Mouse (Mus musculus): ENCODE results near the gene Cxcl14. TPM values are rescaled to one million over a fixed set of nuclear protein-coding genes. Genes with fewer than 3 reads are reported as not detected.
A peak's percentile ranks its signal among the peaks of the same experiment; 100 is the strongest.

Gene Cxcl14
- total RNA-seq (2021) = 100 to 1,000 TPM; 134 to 153 TPM

GRCm38 (mm10) chr13:56295943-56296658, at the start of gene Cxcl14:
Gene Cxcl14 (minus strand): TSS chr13:56296551.
- intact Hi-C loops (cut with DNase I) = loop anchor here (5.0 kb wide), 1 partner anchor 56 kb away; no protein-coding TSS in a partner anchor
- DNase-seq (ENCODE audit: low spot score in 2 of 2) = peak; percentile 45 to 46

GRCm38 (mm10) chr13:56344355-56344754, 48.0 kb upstream of the Cxcl14 start:
- DNase-seq (ENCODE audit: low spot score in 2 of 2) = no peak

GRCm38 (mm10) chr13:56342491-56342890, 46.1 kb upstream of the Cxcl14 start:
- DNase-seq (ENCODE audit: low spot score in 2 of 2) = no peak
- intact Hi-C loops (cut with DNase I) = no loop called here

More at GRCm38 (mm10) chr13:56344355-56344754, 48.0 kb upstream of the Cxcl14 start:
- intact Hi-C loops (cut with DNase I) = no loop called here

GRCm38 (mm10) chr13:56340513-56340912, 44.2 kb upstream of the Cxcl14 start:
- intact Hi-C loops (cut with DNase I) = no loop called here
- no peak for DNase-seq (ENCODE audit: low spot score in 2 of 2)

- no peak for DNase-seq (ENCODE audit: low spot score in 2 of 2)
- intact Hi-C loops (cut with DNase I) = no loop called here
These were observed 43.5 kb upstream of the Cxcl14 start for GRCm38 (mm10) chr13:56339816-56340215.

GRCm38 (mm10) chr13:56336982-56337381, 40.6 kb upstream of the Cxcl14 start:
- DNase-seq (ENCODE audit: low spot score in 2 of 2) = no peak
- intact Hi-C loops (cut with DNase I) = no loop called here

- no peak for DNase-seq (ENCODE audit: low spot score in 2 of 2)
- intact Hi-C loops (cut with DNase I) = no loop called here
These were observed 38.7 kb upstream of the Cxcl14 start for GRCm38 (mm10) chr13:56334802-56335690.

- intact Hi-C loops (cut with DNase I) = no loop called here
These were observed 37.9 kb upstream of the Cxcl14 start for GRCm38 (mm10) chr13:56334236-56334635.

GRCm38 (mm10) chr13:56332356-56332755, 36.0 kb upstream of the Cxcl14 start:
- intact Hi-C loops (cut with DNase I) = no loop called here
- DNase-seq (ENCODE audit: low spot score in 2 of 2) = no peak

More at GRCm38 (mm10) chr13:56334236-56334635, 37.9 kb upstream of the Cxcl14 start:
- no peak for DNase-seq (ENCODE audit: low spot score in 2 of 2)

GRCm38 (mm10) chr13:56330603-56331455, 34.5 kb upstream of the Cxcl14 start:
- intact Hi-C loops (cut with DNase I) = no loop called here
- DNase-seq (ENCODE audit: low spot score in 2 of 2) = no peak

- DNase-seq (ENCODE audit: low spot score in 2 of 2) = no peak
- intact Hi-C loops (cut with DNase I) = no loop called here
These were observed 33.4 kb upstream of the Cxcl14 start for GRCm38 (mm10) chr13:56329769-56330168.

GRCm38 (mm10) chr13:56329165-56329564, 32.8 kb upstream of the Cxcl14 start:
- intact Hi-C loops (cut with DNase I) = no loop called here
- DNase-seq (ENCODE audit: low spot score in 2 of 2) = no peak

GRCm38 (mm10) chr13:56327779-56328178, 31.4 kb upstream of the Cxcl14 start:
- DNase-seq (ENCODE audit: low spot score in 2 of 2) = no peak
- intact Hi-C loops (cut with DNase I) = no loop called here

- DNase-seq (ENCODE audit: low spot score in 2 of 2) = no peak
- intact Hi-C loops (cut with DNase I) = no loop called here
These were observed 25.3 kb upstream of the Cxcl14 start for GRCm38 (mm10) chr13:56321635-56322034.

GRCm38 (mm10) chr13:56316930-56317329, 20.6 kb upstream of the Cxcl14 start:
- intact Hi-C loops (cut with DNase I) = loop anchor here (5.0 kb wide), 1 partner anchor 35 kb away; no protein-coding TSS in a partner anchor
- DNase-seq (ENCODE audit: low spot score in 2 of 2) = peak; percentile 31 to 32

GRCm38 (mm10) chr13:56315201-56315600, 18.9 kb upstream of the Cxcl14 start:
- peak in 1 of 2 experiments; percentile 16 for DNase-seq (ENCODE audit: low spot score in 2 of 2)
- intact Hi-C loops (cut with DNase I) = loop anchor here (5.0 kb wide), 1 partner anchor 37 kb away; no protein-coding TSS in a partner anchor

GRCm38 (mm10) chr13:56305058-56305457, 8.7 kb upstream of the Cxcl14 start:
- intact Hi-C loops (cut with DNase I) = no loop called here
- no peak for DNase-seq (ENCODE audit: low spot score in 2 of 2)

- intact Hi-C loops (cut with DNase I) = no loop called here
- no peak for DNase-seq (ENCODE audit: low spot score in 2 of 2)
These were observed 8.1 kb upstream of the Cxcl14 start for GRCm38 (mm10) chr13:56304453-56304852.

- DNase-seq (ENCODE audit: low spot score in 2 of 2) = no peak
- intact Hi-C loops (cut with DNase I) = loop anchor here (5.0 kb wide), 1 partner anchor 53 kb away; no protein-coding TSS in a partner anchor
These were observed 3.0 kb upstream of the Cxcl14 start for GRCm38 (mm10) chr13:56299336-56299735.
